Mouse (Mus musculus) brain, embryonic 14.5 days (tissue): ENCODE data around the gene Antxr1. TPM values are rescaled to one million over a fixed set of nuclear protein-coding genes. Genes with fewer than 3 reads are reported as not detected.

Experiments used
- DNase-seq: peaks from one replicate; pipeline ENCODE4 v3.0.0-alpha.2; 2011; ENCODE audit warnings: low read depth
- CTCF ChIP-seq: fragments of 200-500 bp; IDR thresholded peaks from 2 replicates; pipeline ENCODE4 v1.5.1; 2012; ENCODE audit warnings: inconsistent platforms, mild to moderate bottlenecking, moderate library complexity, borderline replicate concordance; ENCODE audit not compliant: insufficient read depth, insufficient read length; ENCODE audit errors: extremely low read depth
- POLR2A ChIP-seq: fragments of 200-500 bp; IDR thresholded peaks from 2 replicates; pipeline ENCODE4 v1.6.1; 2012; ENCODE audit warnings: mild to moderate bottlenecking, inconsistent platforms, borderline replicate concordance; ENCODE audit not compliant: poor library complexity, insufficient read depth, insufficient read length, severe bottlenecking; ENCODE audit errors: extremely low read depth
- polyA plus RNA-seq: library from polyadenylated mRNA; depleted of rRNA; stranded (reverse); fragments of >200 nt; gene quantifications from 2 replicates; pipeline ENCODE4 v1.2.3, GENCODE M21; 2012

Gene Antxr1
- polyA plus RNA-seq, 1 experiment: 10.0 TPM

DNA sequence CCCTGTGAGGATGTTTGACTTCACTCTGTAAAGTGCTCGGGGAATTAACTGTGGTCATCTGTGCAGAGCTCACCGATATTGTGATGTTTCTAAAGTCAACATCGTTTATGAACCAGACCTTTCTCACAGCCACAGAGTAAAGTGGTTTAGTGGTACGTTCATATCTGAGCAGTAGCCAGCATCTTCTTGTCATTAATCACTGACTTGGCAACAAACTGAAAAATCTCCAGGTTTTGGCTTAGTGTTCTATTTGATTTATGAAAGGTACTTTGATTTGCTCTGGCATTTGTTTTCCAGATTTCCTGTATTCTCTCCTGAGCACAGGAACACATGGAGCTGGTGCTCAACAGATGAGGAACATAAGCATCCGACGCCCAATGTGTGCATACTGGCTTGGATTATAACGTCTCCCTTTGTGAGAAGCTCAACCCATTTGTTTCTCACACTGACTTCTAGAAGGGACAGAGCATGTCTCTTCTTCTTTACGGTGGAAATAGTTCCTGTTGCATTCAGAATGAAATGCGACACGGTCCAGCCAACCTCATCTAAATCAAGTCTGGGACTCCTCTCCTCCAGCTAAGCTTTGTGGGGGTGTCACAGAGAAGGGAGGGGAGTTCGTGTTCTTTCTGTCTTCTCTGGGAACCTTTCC, 50.8 kb downstream of the Antxr1 start:
- TF ChIP-seq CTCF (no peak), POLR2A (no peak)
- no peak for DNase-seq

DNA sequence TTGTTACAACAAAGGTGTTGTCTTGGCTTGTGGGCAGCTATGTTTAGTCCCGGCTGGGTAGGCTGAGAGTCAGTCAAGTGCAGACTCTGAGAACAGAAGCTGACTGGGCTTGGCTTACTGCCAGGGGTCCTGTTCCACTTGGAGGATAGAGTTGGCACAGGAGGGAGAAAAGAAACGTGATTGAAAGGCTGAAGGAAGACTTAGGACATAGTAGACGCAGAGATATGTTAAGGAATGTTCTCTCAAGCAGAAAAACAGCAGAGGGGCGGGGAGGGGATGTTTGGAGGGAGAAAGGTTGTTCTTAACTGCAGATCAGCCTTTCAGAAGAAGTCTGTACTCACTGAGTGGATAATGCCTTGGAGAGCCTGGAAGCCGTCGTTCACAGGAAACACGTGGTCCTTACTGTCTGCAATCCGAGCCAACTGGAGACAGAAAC, 53.3 kb downstream of the Antxr1 start:
- peak; percentile 76 for DNase-seq
- TF ChIP-seq CTCF (no peak), POLR2A (no peak)

DNA sequence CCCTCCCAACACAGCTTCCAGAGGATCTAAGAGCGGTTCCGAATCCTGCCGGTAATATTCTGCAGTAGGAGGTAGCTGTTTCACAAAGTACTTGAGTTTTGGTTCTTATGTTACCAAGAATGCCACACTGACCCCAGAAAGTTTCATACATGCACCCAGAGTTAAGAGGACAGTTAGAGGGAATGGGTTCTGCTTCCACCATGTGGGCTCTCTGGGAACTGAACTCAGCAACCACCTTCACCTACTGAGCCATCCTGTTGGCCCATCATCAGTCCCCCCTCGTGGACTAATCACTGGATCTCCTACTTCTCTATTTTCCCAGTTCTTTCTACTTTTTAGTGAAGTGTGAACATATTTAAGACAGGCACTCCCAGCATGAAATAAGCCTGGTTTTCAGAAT, 53.9 kb downstream of the Antxr1 start:
- no peak for DNase-seq
- TF ChIP-seq POLR2A (no peak), CTCF (no peak)

DNA sequence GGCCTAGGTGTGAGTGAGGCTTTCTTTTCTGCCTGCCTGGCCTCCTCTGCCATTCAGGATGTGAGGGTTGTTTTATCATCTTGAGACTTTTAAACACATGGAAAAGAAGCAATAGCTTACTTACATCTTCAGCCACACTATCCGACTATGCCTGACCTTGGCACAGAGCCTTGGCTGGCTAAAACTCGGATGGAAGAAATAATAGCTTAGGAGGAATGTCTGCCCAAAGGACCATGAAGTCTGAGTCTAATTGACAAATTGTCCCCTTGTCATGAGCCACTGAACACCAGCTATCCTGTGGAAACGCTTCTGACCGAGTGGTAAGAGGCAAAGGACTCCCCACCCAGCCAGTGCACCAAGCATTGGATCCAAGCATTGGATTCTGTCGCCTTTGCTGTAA, 57.5 kb downstream of the Antxr1 start:
- no peak for DNase-seq
- TF ChIP-seq POLR2A: no peak
- TF ChIP-seq CTCF: no peak

DNA sequence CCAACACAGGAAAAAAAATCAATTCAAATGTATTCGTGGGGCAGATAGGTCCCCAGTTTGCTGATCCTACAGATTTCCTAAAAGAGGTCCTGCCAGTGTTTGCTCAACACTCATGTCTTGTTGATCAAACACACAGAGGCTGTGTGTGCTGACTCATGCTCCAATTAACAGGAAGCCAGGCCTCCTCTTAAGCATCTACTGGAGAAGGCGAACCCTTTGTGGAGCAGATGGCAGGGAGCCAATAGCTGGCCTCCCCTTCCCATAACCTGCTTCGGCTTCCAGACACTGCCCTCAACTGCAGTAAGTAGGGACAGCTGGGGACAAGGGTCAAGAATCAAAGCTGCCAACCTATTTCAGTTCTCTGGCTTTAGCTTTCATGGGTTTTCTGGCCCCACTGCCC, 58.1 kb downstream of the Antxr1 start:
- peak; percentile 87 for DNase-seq
- TF ChIP-seq POLR2A (no peak), CTCF (no peak)

DNA sequence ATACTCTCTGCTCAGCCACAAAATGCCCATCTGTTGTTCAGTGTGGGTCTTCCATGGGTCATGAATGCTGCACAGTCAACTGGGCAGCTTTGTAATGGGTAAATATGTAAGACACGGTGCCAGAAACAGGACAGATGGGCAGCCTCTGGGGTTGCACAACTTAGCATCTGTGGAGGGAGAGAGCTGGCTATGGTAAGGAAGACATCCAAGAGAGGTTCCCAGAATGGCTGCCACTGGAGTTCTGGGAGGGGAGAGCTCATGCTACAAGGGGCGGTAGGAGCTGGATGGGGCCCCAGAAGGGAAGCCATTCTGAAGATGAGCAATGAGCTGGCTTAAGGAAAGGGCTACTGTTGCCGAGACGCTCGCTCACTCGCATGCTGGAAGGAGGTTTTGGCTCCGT, 58.7 kb downstream of the Antxr1 start:
- TF ChIP-seq POLR2A (no peak), CTCF (no peak)
- DNase-seq: peak; percentile 54

DNA sequence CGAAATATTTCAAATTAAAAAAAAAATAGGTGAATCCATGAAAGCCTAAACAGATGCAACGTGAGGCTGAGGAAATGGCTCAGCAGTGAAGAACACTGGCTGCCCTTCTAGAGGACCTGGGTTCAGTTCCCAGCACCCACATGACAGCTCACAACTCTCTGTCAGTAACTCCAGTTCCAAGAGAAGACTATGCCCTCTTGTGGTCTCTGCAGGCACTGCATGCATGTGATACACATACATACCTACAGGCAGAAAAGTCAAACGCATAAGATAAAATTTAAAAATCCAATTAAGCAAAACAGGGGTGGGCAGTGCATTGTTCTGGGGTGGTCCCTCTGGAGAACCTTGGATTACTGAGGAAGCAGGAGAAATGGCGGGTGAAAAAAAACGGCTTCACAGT, 60.8 kb downstream of the Antxr1 start:
- TF ChIP-seq POLR2A: no peak
- no peak; the same call in 1 of the 2 replicates for TF ChIP-seq CTCF
- no peak for DNase-seq

DNA sequence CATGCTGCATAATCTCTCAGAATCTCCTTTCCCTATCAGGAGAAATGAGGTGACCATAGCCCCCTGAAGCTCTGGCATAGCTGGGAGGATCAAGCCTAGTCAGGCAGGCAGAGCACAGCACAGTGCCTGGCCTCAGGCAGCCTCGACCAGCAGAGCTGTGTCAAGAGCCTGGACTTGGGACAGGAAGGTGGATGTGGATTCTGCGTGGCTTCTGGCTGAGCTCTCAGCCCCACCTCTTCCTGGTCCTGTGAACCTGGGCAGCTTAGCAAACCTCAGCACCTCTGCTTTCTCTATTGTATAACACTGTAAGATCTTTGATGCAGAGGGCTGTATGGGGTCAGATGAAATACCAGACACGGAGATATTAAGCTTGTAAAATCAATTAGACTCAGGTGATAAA, 61.8 kb downstream of the Antxr1 start:
- TF ChIP-seq CTCF (no peak), POLR2A (no peak)
- no peak for DNase-seq

DNA sequence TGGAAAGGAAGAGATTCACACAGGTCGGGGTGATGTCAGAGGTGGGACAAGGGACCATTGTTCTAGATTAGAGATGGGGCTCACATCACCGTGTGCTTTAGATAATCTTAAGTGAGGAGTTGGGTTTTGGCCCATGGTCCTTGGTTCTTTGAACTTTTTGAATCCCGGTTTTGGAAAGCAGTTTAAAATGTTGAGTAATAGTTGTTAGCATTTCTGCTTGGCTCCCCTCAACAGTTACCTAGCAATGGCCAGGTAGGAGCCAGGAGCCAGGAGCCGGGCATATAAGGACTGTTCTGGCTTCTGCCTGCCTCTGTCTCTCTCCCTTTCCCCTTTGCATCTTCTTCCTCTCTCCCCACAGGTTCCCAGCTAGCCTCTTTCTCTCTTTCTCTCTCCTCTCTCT, 62.5 kb downstream of the Antxr1 start:
- TF ChIP-seq CTCF (no peak), POLR2A (no peak)
- DNase-seq: no peak

DNA sequence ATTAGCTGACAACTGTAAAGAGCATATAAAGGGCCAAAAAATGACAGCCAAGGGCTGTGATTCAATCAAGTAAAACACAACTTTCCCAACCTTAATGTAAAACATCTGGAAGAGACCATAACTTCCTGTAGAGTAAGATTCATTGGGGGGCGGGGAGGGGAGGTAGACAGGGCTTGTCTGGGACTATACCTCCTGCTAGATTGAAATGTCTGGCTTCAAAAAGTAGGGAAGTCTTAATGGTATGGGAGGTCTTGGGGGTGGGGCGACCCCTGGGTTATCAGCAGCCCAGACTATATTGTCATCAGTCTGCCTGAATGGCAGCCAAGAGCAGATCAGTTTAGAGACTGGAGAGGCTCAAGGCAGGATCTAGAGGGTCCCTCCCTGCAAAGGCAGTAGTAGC, 63.4 kb downstream of the Antxr1 start:
- TF ChIP-seq POLR2A (no peak), CTCF (no peak)
- DNase-seq: no peak

DNA sequence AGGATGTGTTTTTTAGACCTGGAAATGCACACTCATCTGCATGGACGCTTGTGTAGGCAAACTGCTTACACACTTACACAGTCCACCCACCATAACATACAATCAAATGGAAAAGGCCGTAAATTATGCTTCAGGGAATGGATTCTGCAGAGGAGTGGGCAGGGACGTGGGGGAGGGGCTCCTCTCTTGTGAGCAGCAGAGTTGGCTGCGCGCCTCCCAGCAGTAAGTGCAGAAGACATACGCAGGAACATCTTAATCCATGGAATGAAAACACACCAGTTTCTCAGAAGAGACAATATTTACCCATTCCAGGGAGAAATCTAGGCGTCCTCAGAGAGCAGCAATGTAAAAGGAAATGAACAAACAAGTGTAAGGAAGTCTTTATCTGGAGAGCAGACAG, 65.2 kb downstream of the Antxr1 start:
- no peak for TF ChIP-seq POLR2A
- TF ChIP-seq CTCF: no peak
- peak; percentile 78 for DNase-seq

DNA sequence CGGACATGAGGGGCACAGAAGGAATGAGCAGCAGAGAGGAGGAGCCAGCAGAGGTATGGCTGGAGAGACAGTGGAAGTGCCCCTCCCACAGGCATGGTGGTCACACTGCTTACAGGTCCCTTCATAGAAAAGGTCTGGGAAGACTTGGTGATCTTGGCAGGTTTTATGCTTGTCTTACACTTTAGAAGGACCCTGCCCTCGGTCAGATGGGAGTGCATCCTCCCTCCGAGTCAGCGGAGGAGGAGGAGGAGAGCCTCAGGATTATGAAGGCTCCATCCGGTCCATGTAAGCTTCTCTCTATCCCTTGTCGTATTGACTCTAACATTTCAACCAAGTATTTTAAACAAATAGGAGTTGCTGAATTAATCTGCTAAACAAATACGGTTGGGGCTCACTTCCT, 65.7 kb downstream of the Antxr1 start:
- TF ChIP-seq POLR2A (no peak), CTCF (no peak)
- DNase-seq: no peak

DNA sequence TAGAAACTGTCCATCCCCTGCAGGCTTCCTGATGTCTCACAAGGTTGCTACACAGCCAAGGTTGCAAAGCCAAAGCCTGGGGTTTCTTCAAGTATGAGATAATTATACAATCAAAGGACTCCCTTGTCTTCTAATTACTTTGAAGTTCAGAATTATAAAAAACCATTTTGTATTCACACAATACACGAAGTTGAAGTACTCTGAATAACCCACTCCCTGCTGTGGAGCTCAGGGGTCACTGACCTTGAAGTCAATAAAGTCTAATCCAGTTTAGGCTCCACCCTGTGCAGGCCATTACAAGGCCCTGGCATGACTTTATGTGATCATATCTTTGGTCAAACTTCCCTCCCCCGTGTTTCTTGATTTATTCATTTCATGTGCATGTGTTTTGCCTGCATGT, 73.0 kb downstream of the Antxr1 start:
- DNase-seq: no peak
- TF ChIP-seq CTCF: no peak
- no peak for TF ChIP-seq POLR2A

DNA sequence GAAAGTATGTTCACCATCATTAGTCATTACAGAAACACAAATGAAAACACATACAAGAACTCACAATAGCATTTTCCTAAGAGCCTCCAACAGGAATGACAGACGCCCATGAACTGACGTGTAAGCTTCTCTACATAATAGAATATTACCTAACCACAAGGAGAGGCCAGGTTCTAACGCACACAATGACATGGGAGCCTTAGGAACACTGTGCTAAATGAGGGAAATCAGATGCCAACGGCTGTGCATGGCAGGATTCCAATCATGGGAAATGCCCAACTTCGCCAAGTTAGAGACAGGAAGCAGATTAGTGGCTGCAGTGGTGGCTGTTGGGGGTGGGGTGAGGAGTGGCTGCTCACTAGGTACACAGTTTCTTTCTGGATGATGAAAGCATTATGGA, 76.6 kb downstream of the Antxr1 start:
- TF ChIP-seq POLR2A (no peak), CTCF (no peak)
- DNase-seq: peak; percentile 90
